Mouse (Mus musculus) midbrain, postnatal 0 days (tissue): ENCODE results near the gene Ccdc190. TPM values are rescaled to one million over a fixed set of nuclear protein-coding genes. Genes with fewer than 3 reads are reported as not detected.

Source experiments
- ATAC-seq: fragments of 200-750 bp; cut with Nextera tagmentation; 2 replicates; pipeline ENCODE4 v1.8.0; 2017; ENCODE audit warnings: moderate number of reproducible peaks, mild to moderate bottlenecking, moderate TSS enrichment, moderate library complexity; ENCODE audit not compliant: low FRiP score
- DNase-seq: peaks from one replicate; pipeline ENCODE4 v3.0.0-alpha.2; 2015; ENCODE audit warnings: low spot score
- H3K27ac ChIP-seq: fragments of 300-500 bp; sonication (generic); 2 replicates; pipeline ENCODE4 v1.5.1; 2014; ENCODE audit warnings: low read depth, mild to moderate bottlenecking, low read length, mixed read lengths
- H3K27me3 ChIP-seq: fragments of 300-500 bp; sonication (generic); 2 replicates; pipeline ENCODE4 v1.6.1; 2014; ENCODE audit warnings: low read length, control low read depth, mixed read lengths; ENCODE audit not compliant: insufficient read depth
- H3K36me3 ChIP-seq: fragments of 300-500 bp; sonication (generic); 2 replicates; pipeline ENCODE4 v1.6.1; 2014; ENCODE audit warnings: low read length, control low read depth, mixed read lengths; ENCODE audit not compliant: insufficient read depth
- H3K4me1 ChIP-seq: fragments of 300-500 bp; sonication (generic); 2 replicates; pipeline ENCODE4 v1.6.1; 2014; ENCODE audit warnings: mild to moderate bottlenecking, control low read depth, antibody characterized with exemption, low read length, mixed read lengths; ENCODE audit not compliant: insufficient read depth
- H3K4me2 ChIP-seq: fragments of 300-500 bp; sonication (generic); 2 replicates; pipeline ENCODE4 v1.6.1; 2014; ENCODE audit warnings: low read depth, mild to moderate bottlenecking, low read length, mixed read lengths; ENCODE audit not compliant: poor library complexity, severe bottlenecking
- H3K4me3 ChIP-seq: fragments of 300-500 bp; sonication (generic); 2 replicates; pipeline ENCODE4 v1.5.1; 2014; ENCODE audit warnings: low read depth, mild to moderate bottlenecking, low read length, moderate library complexity
- H3K9ac ChIP-seq: fragments of 300-500 bp; sonication (generic); replicated peaks from 2 replicates; pipeline ENCODE4 v1.6.1; 2014; ENCODE audit warnings: mild to moderate bottlenecking, low read length, moderate library complexity, mixed read lengths; ENCODE audit not compliant: poor library complexity, severe bottlenecking
- H3K9me3 ChIP-seq: fragments of 300-500 bp; sonication (generic); 2 replicates; pipeline ENCODE4 v1.6.1; 2016; ENCODE audit warnings: low read length, control low read depth
- CTCF ChIP-seq: IDR thresholded peaks from 2 replicates; pipeline ENCODE4 v1.5.1; 2016; ENCODE audit warnings: antibody characterized with exemption, mild to moderate bottlenecking
- WGBS: fragments of 180-500 bp; shearing (Covaris S2); extraction: QIAGEN DNeasy Blood & Tissue Kit; methylation state at CpG from one replicate; pipeline ENCODE4 v1.1.7; 2014; 5-methylcytosine and 5-hydroxymethylcytosine counted together
- polyA plus RNA-seq: library from polyadenylated mRNA; unstranded; fragments of >200 nt; fragmentation: Nextera tagmentation; extraction: Ambion mirVana; gene quantifications from 2 replicates; pipeline ENCODE4 v1.2.1, GENCODE M21; 2015
- total RNA-seq: library from RNA; depleted of rRNA; stranded (reverse); fragments of >200 nt; gene quantifications from 2 replicates; pipeline ENCODE4 v1.2.3, GENCODE M21; 2014

The Ccdc190 gene
- total and polyA plus RNA-seq, 2 experiments from 2014 or later = 1.9 to 11.5 TPM

GRCm38 (mm10) chr1:169895686-169896085 is 32.8 kb upstream of the Ccdc190 start:
- no peak for DNase-seq
- Histone ChIP-seq H3K27ac (no peak overlapping the region), H3K9me3 (no peaks in the 10 kb centered on the region), H3K4me1 (no peaks in the 10 kb centered on the region), H3K4me2 (no peak overlapping the region), H3K36me3 (no peaks in the 10 kb centered on the region), H3K27me3 (no peaks in the 10 kb centered on the region), H3K9ac (no peak overlapping the region), H3K4me3 (no peak overlapping the region)
- no peak for ATAC-seq
- 88% methylated on average over 1 of the region's 1 CpGs for WGBS
- TF ChIP-seq CTCF = no peak

GRCm38 (mm10) chr1:169897916-169898315 is 30.5 kb upstream of the Ccdc190 start:
- ATAC-seq (no peak), DNase-seq (no peak)
- WGBS = 57% methylated on average over 1 of the region's 1 CpGs

GRCm38 (mm10) chr1:169898607-169899006 is 29.8 kb upstream of the Ccdc190 start:
- DNase-seq = no peak
- H3K36me3 ChIP-seq = no peaks in the 10 kb centered on the region
- H3K4me1 ChIP-seq = no peaks in the 10 kb centered on the region
- no peak overlapping the region for H3K27ac ChIP-seq
- no peak for TF ChIP-seq CTCF
- 79% methylated on average over 7 of the region's 7 CpGs for WGBS
- ATAC-seq = no peak
- no peaks in the 10 kb centered on the region for H3K9me3 ChIP-seq
- H3K27me3 ChIP-seq = no peaks in the 10 kb centered on the region
- H3K4me2 ChIP-seq = no peak overlapping the region
- H3K9ac ChIP-seq = no peak overlapping the region
- H3K4me3 ChIP-seq = no peak overlapping the region

More at GRCm38 (mm10) chr1:169897916-169898315, 30.5 kb upstream of the Ccdc190 start:
- Histone ChIP-seq H3K27me3 (no peaks in the 10 kb centered on the region), H3K4me3 (no peak overlapping the region), H3K4me2 (no peak overlapping the region), H3K9ac (no peak overlapping the region), H3K9me3 (no peaks in the 10 kb centered on the region), H3K36me3 (no peaks in the 10 kb centered on the region), H3K27ac (no peak overlapping the region), H3K4me1 (no peaks in the 10 kb centered on the region)
- no peak for TF ChIP-seq CTCF

- DNase-seq (no peak), ATAC-seq (no peak)
- Histone ChIP-seq H3K36me3 (no peaks in the 10 kb centered on the region), H3K27ac (no peak overlapping the region), H3K9ac (no peak overlapping the region), H3K27me3 (no peaks in the 10 kb centered on the region), H3K4me3 (no peak overlapping the region), H3K4me2 (no peak overlapping the region), H3K4me1 (no peaks in the 10 kb centered on the region), H3K9me3 (no peaks in the 10 kb centered on the region)
- WGBS = 87% methylated on average over 3 of the region's 3 CpGs
- TF ChIP-seq CTCF = no peak
Observed at GRCm38 (mm10) chr1:169900771-169901336, 27.6 kb upstream of the Ccdc190 start.

GRCm38 (mm10) chr1:169909163-169909562 is 19.3 kb upstream of the Ccdc190 start:
- DNase-seq = peak; percentile 44

GRCm38 (mm10) chr1:169909659-169910058 is 18.8 kb upstream of the Ccdc190 start:
- Histone ChIP-seq H3K9ac (no peak overlapping the region), H3K4me2 (no peak overlapping the region), H3K9me3 (no peaks in the 10 kb centered on the region), H3K36me3 (no peaks in the 10 kb centered on the region), H3K27me3 (no peaks in the 10 kb centered on the region), H3K27ac (no peak overlapping the region), H3K4me3 (no peak overlapping the region), H3K4me1 (no peaks in the 10 kb centered on the region)
- TF ChIP-seq CTCF = no peak
- DNase-seq = no peak
- 89% methylated on average over 6 of the region's 6 CpGs for WGBS
- ATAC-seq = no peak

More at GRCm38 (mm10) chr1:169909163-169909562, 19.3 kb upstream of the Ccdc190 start:
- no peak overlapping the region for H3K4me2 ChIP-seq
- H3K27ac ChIP-seq = no peak overlapping the region
- TF ChIP-seq CTCF = no peak
- H3K4me3 ChIP-seq = no peak overlapping the region
- no peak for ATAC-seq
- H3K9ac ChIP-seq = no peak overlapping the region
- 88% methylated on average over 5 of the region's 5 CpGs for WGBS
- no peaks in the 10 kb centered on the region for H3K36me3 ChIP-seq
- H3K4me1 ChIP-seq = no peaks in the 10 kb centered on the region
- H3K27me3 ChIP-seq = no peaks in the 10 kb centered on the region
- H3K9me3 ChIP-seq = no peaks in the 10 kb centered on the region
